Mouse (Mus musculus) cerebellum, adult 2 months (tissue): ENCODE measurements around the gene Sec24d.

Experiments used
- CTCF ChIP-seq: fragments of 200-500 bp; IDR thresholded peaks from 2 replicates; pipeline ENCODE4 v1.5.1; 2011; ENCODE audit warnings: low read depth, mild to moderate bottlenecking, control low read depth, low read length, moderate library complexity, borderline replicate concordance; ENCODE audit not compliant: insufficient read depth
- POLR2A ChIP-seq: fragments of 200-500 bp; IDR thresholded peaks from 2 replicates; pipeline ENCODE4 v1.6.1; 2011; ENCODE audit warnings: low read length, control low read depth, borderline replicate concordance; ENCODE audit not compliant: insufficient read depth

DNA sequence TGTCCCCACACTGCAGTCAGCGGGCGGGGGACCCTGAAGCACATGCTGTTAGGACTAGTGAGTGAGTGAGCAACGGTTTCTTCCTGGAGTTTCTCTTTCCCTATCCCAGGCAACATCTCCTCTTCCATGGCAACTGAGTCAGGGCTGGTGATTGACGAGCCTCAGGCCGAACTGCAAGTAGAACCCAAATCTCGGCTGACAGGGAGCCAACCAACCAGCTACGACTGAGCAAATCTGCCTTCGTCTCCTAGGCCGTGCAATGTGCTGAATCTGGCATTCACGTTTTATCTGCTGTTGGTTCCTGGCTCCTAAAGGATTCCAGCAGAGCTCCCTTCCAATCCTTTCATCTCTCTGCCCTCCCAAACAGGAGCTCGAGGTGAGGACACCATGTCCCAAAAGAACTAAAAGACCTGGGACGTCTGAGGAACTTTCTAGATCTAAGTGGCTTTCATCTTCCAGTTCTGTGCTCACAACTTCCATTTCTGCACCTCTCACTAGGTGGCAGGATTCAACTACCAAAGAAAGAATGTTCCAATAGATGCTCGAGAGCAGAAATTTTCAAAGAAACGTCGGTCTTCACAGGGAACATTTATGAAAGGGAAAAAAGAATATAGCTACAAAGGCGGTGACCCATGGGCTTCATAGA lies 32.9 kb upstream of the Sec24d start:
- TF ChIP-seq CTCF (peak; percentile 15; the same call in 1 of the 2 replicates), POLR2A (no peak)
